Mouse (Mus musculus) heart, embryonic 13.5 days (tissue): ENCODE results near the gene Hibadh. TPM values are rescaled to one million over a fixed set of nuclear protein-coding genes. Genes with fewer than 3 reads are reported as not detected.

Experiments
- polyA plus RNA-seq: library from polyadenylated mRNA; unstranded; fragments of >200 nt; fragmentation: Nextera tagmentation; extraction: Ambion mirVana; gene quantifications from 2 replicates; pipeline ENCODE4 v1.2.1, GENCODE M21; 2015

The Hibadh gene
- polyA plus RNA-seq, 1 experiment from 2014 or later: 115 TPM

Other genes with a start within 250 kb of the Hibadh start
- gene Tax1bp1, start 73.3 kb upstream of the Hibadh start, polyA plus RNA-seq: 104 and 109 TPM in 2 replicates